Mouse (Mus musculus) cortical plate, adult 2 months (tissue): ENCODE data around the gene Defb13.
"Not testable (repeated sequence)": the region's sequence is repeated elsewhere in the genome, so short reads cannot be mapped to it uniquely, and the experiment has no call there.

ENCODE experiments used
- CTCF ChIP-seq: fragments of 200-500 bp; IDR thresholded peaks from 2 replicates; pipeline ENCODE4 v1.5.1; 2011; ENCODE audit warnings: mild to moderate bottlenecking, control low read depth, low read length; ENCODE audit not compliant: insufficient read depth; ENCODE audit errors: extremely low read depth
- POLR2A ChIP-seq: fragments of 200-500 bp; IDR thresholded peaks from 2 replicates; pipeline ENCODE4 v1.6.1; 2011; ENCODE audit warnings: mild to moderate bottlenecking, low read length, control low read depth; ENCODE audit not compliant: insufficient read depth; ENCODE audit errors: extremely low read depth

DNA sequence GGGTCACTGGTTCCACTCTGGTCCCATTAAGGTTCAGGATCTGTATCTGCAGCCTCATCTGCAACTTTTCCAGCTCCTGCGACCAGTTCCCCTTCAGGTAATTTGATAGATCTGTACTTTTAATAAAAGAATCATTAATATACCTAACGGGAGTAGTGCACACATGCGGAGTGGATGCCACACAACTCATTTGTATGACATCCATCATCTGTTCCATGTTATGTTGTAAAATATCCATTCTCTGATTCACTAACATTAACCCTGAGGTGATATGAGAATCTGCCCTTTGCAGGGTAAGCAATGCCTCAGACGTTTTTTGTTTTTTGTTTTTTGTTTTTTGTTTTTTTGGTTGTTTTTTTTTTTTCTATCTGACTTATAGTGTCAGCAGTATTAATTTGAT is 8.5 kb upstream of the Defb13 start, which contains the start of gene Defb35:
- not testable (repeated sequence) for TF ChIP-seq CTCF, POLR2A
